Mouse (Mus musculus) gastrocnemius, postnatal 4 days (tissue): ENCODE measurements around the gene Setmar. TPM values are rescaled to one million over a fixed set of nuclear protein-coding genes. Genes with fewer than 3 reads are reported as not detected.

Source experiments
- DNase-seq, 2 experiments: peaks; one replicate each; pipeline ENCODE4 v3.0.0; 2021 to 2022; ENCODE audit warnings: low spot score in 2 of 2, mixed read lengths in 2 of 2
- total RNA-seq, 2 experiments: library from RNA; stranded (reverse); gene quantifications; 2 replicates each; pipeline ENCODE4 v1.2.3; 2021

Setmar gene
- total RNA-seq, 2 experiments from 2014 or later, result 2.3 to 3.1 TPM

DNA sequence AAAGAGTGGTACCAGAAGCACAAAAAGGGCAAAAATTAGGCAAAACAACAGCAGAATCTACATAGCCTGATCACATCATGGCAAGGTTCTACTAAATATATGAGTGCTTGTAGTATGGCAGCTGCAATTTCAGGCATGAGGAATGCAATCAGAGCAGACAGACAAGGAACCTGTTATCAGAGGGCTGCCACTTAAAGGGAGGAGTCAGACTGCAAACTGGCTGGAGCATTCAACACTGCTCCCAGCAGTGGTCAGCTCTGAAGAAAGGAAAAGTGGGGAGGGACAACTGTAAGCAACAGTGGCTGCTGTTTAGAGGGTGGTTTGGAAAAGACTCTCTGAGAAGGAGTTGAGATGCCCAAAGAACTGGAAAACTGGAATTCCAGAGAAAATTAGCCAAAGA is 46.8 kb downstream of the Setmar start:
- DNase-seq, result no peak

DNA sequence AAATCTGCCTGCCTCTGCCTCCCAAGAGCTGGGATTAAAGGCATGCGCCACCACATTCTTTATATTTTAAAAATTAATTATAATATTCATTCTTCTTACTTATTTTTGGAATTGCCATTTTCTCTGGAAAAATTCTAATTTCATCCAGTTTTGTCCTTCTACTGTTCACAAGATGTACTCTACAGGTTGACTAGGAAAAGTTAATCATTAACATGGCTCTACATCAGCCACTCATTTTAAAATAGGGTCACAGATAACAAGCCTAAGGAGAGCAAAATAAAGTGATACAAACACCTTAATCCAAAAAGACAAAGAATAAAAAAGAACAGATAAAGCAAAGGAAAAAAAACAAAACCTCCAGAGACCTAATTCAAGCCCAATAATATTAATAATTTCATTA is 50.1 kb downstream of the Setmar start:
- DNase-seq, result no peak

DNA sequence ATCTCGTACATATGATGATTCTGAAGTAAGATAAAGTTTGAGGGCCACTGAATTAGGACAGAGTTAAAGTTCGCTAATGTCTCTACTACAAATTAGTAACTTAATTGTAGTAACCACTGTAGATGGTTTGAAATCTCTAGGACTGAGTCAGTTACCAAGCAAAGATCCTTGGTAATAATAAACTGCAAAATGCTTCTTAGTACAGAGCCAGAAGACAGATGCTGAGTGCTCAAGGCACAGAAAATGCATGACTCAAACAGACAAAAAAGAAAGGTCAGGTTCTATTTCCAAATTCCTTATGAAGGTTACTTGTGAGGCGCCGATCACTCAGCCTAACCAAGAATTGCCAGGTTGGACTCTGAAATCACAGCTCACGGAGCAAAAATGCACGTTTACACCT is 53.0 kb downstream of the Setmar start:
- no peak for DNase-seq

DNA sequence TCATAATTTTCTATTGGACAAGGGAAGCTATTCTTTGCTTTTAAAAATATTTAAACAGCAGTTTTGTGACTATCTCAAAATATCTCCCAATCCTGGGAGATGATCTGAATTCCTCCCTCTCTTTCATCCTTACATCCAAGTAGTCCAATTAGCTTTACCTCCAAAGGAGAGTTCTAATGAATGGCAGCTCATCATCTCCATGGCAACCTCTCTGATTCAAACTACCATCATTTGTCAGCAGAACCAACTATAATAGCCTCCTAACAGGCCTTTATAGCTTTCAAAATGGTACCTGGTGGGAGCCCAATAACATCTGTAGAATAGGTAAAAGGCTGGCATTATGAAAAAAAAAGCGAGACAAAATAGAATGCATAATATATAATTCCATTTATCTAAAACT is 60.6 kb downstream of the Setmar start:
- no peak for DNase-seq

DNA sequence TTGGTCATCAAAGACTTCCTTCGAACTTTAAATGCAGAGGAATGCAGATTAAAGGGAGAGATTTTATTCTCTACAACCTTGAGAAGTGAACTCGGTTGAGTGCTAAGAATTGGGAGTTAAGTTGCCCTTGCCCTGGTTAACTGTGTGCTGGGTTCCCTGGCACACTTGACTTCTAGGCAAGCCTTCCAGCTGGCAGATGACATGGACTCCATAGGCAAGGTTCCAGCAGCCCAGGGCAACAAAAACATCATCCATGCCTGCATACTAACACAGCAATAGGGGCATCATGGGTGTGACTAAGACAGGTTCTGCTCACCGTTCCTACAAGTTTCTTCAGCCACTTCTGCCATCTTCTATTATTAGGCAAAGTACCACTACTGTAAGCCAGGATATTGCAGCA is 61.8 kb downstream of the Setmar start:
- DNase-seq, result no peak

Other genes with a start within 250 kb of the Setmar start
- gene Sumf1, start 120.5 kb downstream of the Setmar start, total RNA-seq, result 10 to 100 TPM; 16.8 to 19.4 TPM
- gene Itpr1, start 148.1 kb downstream of the Setmar start, total RNA-seq, result 10 to 100 TPM; 34.0 to 35.5 TPM